Mouse (Mus musculus) heart, embryonic 11.5 days (tissue): ENCODE measurements around the gene Ncbp3. TPM values are rescaled to one million over a fixed set of nuclear protein-coding genes. Genes with fewer than 3 reads are reported as not detected.
A peak's percentile ranks its signal among the peaks of the same experiment; 100 is the strongest.

Experiments used
- ATAC-seq: fragments of 200-750 bp; cut with Nextera tagmentation; replicated peaks from 2 replicates; pipeline ENCODE4 v1.8.0; 2017; ENCODE audit warnings: moderate library complexity; ENCODE audit not compliant: insufficient number of reproducible peaks, low FRiP score, low TSS enrichment
- H3K27ac ChIP-seq: fragments of 300-500 bp; sonication (generic); 2 replicates; pipeline ENCODE4 v1.5.1; 2014; ENCODE audit warnings: mild to moderate bottlenecking, low read depth, low read length
- H3K27me3 ChIP-seq: fragments of 300-500 bp; sonication (generic); 2 replicates; pipeline ENCODE4 v1.6.1; 2014; ENCODE audit warnings: mild to moderate bottlenecking, low read length, mixed read lengths; ENCODE audit not compliant: control insufficient read depth, insufficient read depth
- H3K36me3 ChIP-seq: fragments of 300-500 bp; sonication (generic); 2 replicates; pipeline ENCODE4 v1.6.1; 2014; ENCODE audit warnings: mild to moderate bottlenecking, low read length, moderate library complexity, mixed read lengths; ENCODE audit not compliant: control insufficient read depth, insufficient read depth
- H3K4me1 ChIP-seq: fragments of 300-500 bp; sonication (generic); 2 replicates; pipeline ENCODE4 v1.6.1; 2014; ENCODE audit warnings: low read length; ENCODE audit not compliant: control insufficient read depth, insufficient read depth
- H3K4me2 ChIP-seq: fragments of 300-500 bp; sonication (generic); 2 replicates; pipeline ENCODE4 v1.6.1; 2014; ENCODE audit warnings: mild to moderate bottlenecking, moderate library complexity
- H3K4me3 ChIP-seq: fragments of 300-500 bp; sonication (generic); 2 replicates; pipeline ENCODE4 v1.5.1; 2014; ENCODE audit warnings: low read depth, low read length
- H3K9ac ChIP-seq: fragments of 300-500 bp; sonication (generic); 2 replicates; pipeline ENCODE4 v1.6.1; 2014; ENCODE audit warnings: mild to moderate bottlenecking, low read depth, low read length, moderate library complexity
- H3K9me3 ChIP-seq: fragments of 300-500 bp; sonication (generic); replicated peaks from 2 replicates; pipeline ENCODE4 v1.6.1; 2016; ENCODE audit warnings: low read length; ENCODE audit not compliant: control insufficient read depth
- WGBS: fragments of 180-500 bp; shearing (Covaris S2); extraction: QIAGEN DNeasy Blood & Tissue Kit; methylation state at CpG from one replicate; pipeline ENCODE4 v1.1.7; 2014; ENCODE audit not compliant: insufficient replicate concordance; 5-methylcytosine and 5-hydroxymethylcytosine counted together
- polyA plus RNA-seq: library from polyadenylated mRNA; unstranded; fragments of >200 nt; fragmentation: Nextera tagmentation; extraction: Ambion mirVana; gene quantifications from 2 replicates; pipeline ENCODE4 v1.2.1, GENCODE M21; 2014

The Ncbp3 gene
- polyA plus RNA-seq, 1 experiment from 2014 or later: 9.6 TPM

GRCm38 (mm10) chr11:73126495-73126894 is 78.9 kb downstream of the Ncbp3 start:
- Histone ChIP-seq H3K4me3 (no peak overlapping the region), H3K27ac (no peak overlapping the region), H3K27me3 (no peaks in the 10 kb centered on the region), H3K36me3 (no peaks in the 10 kb centered on the region), H3K4me1 (peaks cover 4% of the 10 kb centered on the region; the same call in 1 of the 2 replicates), H3K9ac (no peak overlapping the region), H3K9me3 (no peaks in the 10 kb centered on the region), H3K4me2 (no peak overlapping the region)
- 89% methylated on average over 6 of the region's 6 CpGs for WGBS
- no peak for ATAC-seq

- no peak for ATAC-seq
- 79% methylated on average over 7 of the region's 7 CpGs for WGBS
Measured at GRCm38 (mm10) chr11:73131020-73131419, 83.4 kb downstream of the Ncbp3 start.

GRCm38 (mm10) chr11:73132999-73133398 is 85.4 kb downstream of the Ncbp3 start:
- H3K27ac ChIP-seq: no peak overlapping the region
- H3K9me3 ChIP-seq: no peaks in the 10 kb centered on the region
- H3K4me1 ChIP-seq: peaks cover 21% of the 10 kb centered on the region
- H3K4me2 ChIP-seq: no peak overlapping the region
- no peaks in the 10 kb centered on the region for H3K36me3 ChIP-seq
- no peak overlapping the region for H3K9ac ChIP-seq
- no peaks in the 10 kb centered on the region for H3K27me3 ChIP-seq
- no peak for ATAC-seq
- H3K4me3 ChIP-seq: no peak overlapping the region
- WGBS: 89% methylated on average over 6 of the region's 6 CpGs

More at GRCm38 (mm10) chr11:73131020-73131419, 83.4 kb downstream of the Ncbp3 start:
- H3K27ac ChIP-seq: no peak overlapping the region
- H3K36me3 ChIP-seq: no peaks in the 10 kb centered on the region
- no peaks in the 10 kb centered on the region for H3K9me3 ChIP-seq
- H3K27me3 ChIP-seq: no peaks in the 10 kb centered on the region
- H3K4me3 ChIP-seq: no peak overlapping the region
- no peak overlapping the region for H3K4me2 ChIP-seq
- H3K9ac ChIP-seq: no peak overlapping the region
- peaks cover 11% of the 10 kb centered on the region for H3K4me1 ChIP-seq

- H3K9me3 ChIP-seq: no peaks in the 10 kb centered on the region
- peaks cover 24% of the 10 kb centered on the region for H3K4me1 ChIP-seq
- 92% methylated on average over 5 of the region's 5 CpGs for WGBS
- H3K27me3 ChIP-seq: no peaks in the 10 kb centered on the region
- no peaks in the 10 kb centered on the region for H3K36me3 ChIP-seq
- H3K27ac ChIP-seq: no peak overlapping the region
- no peak for ATAC-seq
- H3K4me2 ChIP-seq: peak overlapping the region; percentile 36; the same call in 1 of the 2 replicates
- H3K9ac ChIP-seq: no peak overlapping the region
- H3K4me3 ChIP-seq: no peak overlapping the region
Measured at GRCm38 (mm10) chr11:73134222-73134621, 86.6 kb downstream of the Ncbp3 start.

GRCm38 (mm10) chr11:73136587-73136986 is 89.0 kb downstream of the Ncbp3 start:
- Histone ChIP-seq H3K4me1 (peaks cover 20% of the 10 kb centered on the region), H3K9ac (peak overlapping the region; percentile 86), H3K36me3 (no peaks in the 10 kb centered on the region), H3K9me3 (no peaks in the 10 kb centered on the region), H3K27me3 (no peaks in the 10 kb centered on the region), H3K4me2 (peak overlapping the region; percentile 69), H3K4me3 (peak overlapping the region; percentile 93), H3K27ac (no peak overlapping the region)
- ATAC-seq: no peak
- 80% methylated on average over 6 of the region's 6 CpGs for WGBS

GRCm38 (mm10) chr11:73137116-73137515 is 89.5 kb downstream of the Ncbp3 start:
- peaks cover 20% of the 10 kb centered on the region for H3K4me1 ChIP-seq
- no peaks in the 10 kb centered on the region for H3K9me3 ChIP-seq
- H3K9ac ChIP-seq: peak overlapping the region; percentile 86
- H3K27ac ChIP-seq: no peak overlapping the region
- peak overlapping the region; percentile 93 for H3K4me3 ChIP-seq
- 41% methylated on average over 11 of the region's 11 CpGs for WGBS
- no peak for ATAC-seq
- H3K4me2 ChIP-seq: peak overlapping the region; percentile 69
- H3K27me3 ChIP-seq: no peaks in the 10 kb centered on the region
- no peaks in the 10 kb centered on the region for H3K36me3 ChIP-seq

GRCm38 (mm10) chr11:73137591-73138501 is 90.3 kb downstream of the Ncbp3 start, which contains the start of gene Haspin:
Gene Haspin, minus strand, starts transcription at chr11:73138294.
- H3K9me3 ChIP-seq: no peaks in the 10 kb centered on the region
- peaks cover 20% of the 10 kb centered on the region for H3K4me1 ChIP-seq
- no peak within 1 kb of the TSS for H3K27ac ChIP-seq
- H3K27me3 ChIP-seq: no peaks in the 10 kb centered on the region
- WGBS: under 1% methylated on average over 84 of the region's 84 CpGs
- H3K4me2 ChIP-seq: peak within 1 kb of the TSS; percentile 69
- peak within 1 kb of the TSS; percentile 93 for H3K4me3 ChIP-seq
- peak; percentile 86 for ATAC-seq
- H3K36me3 ChIP-seq: no peaks in the 10 kb centered on the region
- H3K9ac ChIP-seq: peak within 1 kb of the TSS; percentile 86
